Mouse (Mus musculus) lung, postnatal 10 days (tissue): ENCODE measurements around the gene Gm10647.
"Not testable (repeated sequence)": the region's sequence is repeated elsewhere in the genome, so short reads cannot be mapped to it uniquely, and the experiment has no call there.

Experiments used
- DNase-seq: peaks from one replicate; pipeline ENCODE4 v3.0.0; 2021

The Gm10647 gene

GRCm38 (mm10) chr9:66796739-66797138, at the start of gene Gm10647:
Gene Gm10647 (plus strand): TSS chr9:66797039.
- DNase-seq, result no peak

- no peak for DNase-seq
These were observed 48.4 kb upstream of the Gm10647 start for GRCm38 (mm10) chr9:66748390-66748789.

- DNase-seq, result no peak
These were observed 44.0 kb upstream of the Gm10647 start for GRCm38 (mm10) chr9:66752849-66753248.

- DNase-seq, result no peak
These were observed 35.8 kb upstream of the Gm10647 start for GRCm38 (mm10) chr9:66760991-66761390.

- no peak for DNase-seq
These were observed 28.1 kb upstream of the Gm10647 start for GRCm38 (mm10) chr9:66768721-66769120.

GRCm38 (mm10) chr9:66769275-66769674, 27.6 kb upstream of the Gm10647 start:
- DNase-seq, result peak; percentile 29

GRCm38 (mm10) chr9:66770701-66771100, 26.1 kb upstream of the Gm10647 start:
- no peak for DNase-seq

- not testable (repeated sequence) for DNase-seq
These were observed 12.3 kb upstream of the Gm10647 start for GRCm38 (mm10) chr9:66784552-66784951.

GRCm38 (mm10) chr9:66787821-66788220, 9.0 kb upstream of the Gm10647 start:
- peak; percentile 57 for DNase-seq

GRCm38 (mm10) chr9:66794629-66795463, 2.0 kb upstream of the Gm10647 start:
- no peak for DNase-seq

- peak; percentile 99 for DNase-seq
These were observed 1.1 kb upstream of the Gm10647 start, which contains the start of gene Aph1b for GRCm38 (mm10) chr9:66795464-66796324. Gene Aph1b (minus strand): TSS chr9:66795490.

GRCm38 (mm10) chr9:66801947-66802346, 5.1 kb downstream of the Gm10647 start:
- no peak for DNase-seq

GRCm38 (mm10) chr9:66805951-66806350, 9.1 kb downstream of the Gm10647 start:
- not testable (repeated sequence) for DNase-seq

GRCm38 (mm10) chr9:66813392-66813791, 16.6 kb downstream of the Gm10647 start:
- no peak for DNase-seq

- no peak for DNase-seq
These were observed 24.2 kb downstream of the Gm10647 start for GRCm38 (mm10) chr9:66820996-66821395.

- not testable (repeated sequence) for DNase-seq
These were observed 25.4 kb downstream of the Gm10647 start for GRCm38 (mm10) chr9:66822255-66822654.

- peak; percentile 66 for DNase-seq
These were observed 29.2 kb downstream of the Gm10647 start for GRCm38 (mm10) chr9:66825990-66826389.

- no peak for DNase-seq
These were observed 35.6 kb downstream of the Gm10647 start for GRCm38 (mm10) chr9:66832366-66832908.

GRCm38 (mm10) chr9:66833851-66834250, 37.0 kb downstream of the Gm10647 start:
- peak; percentile 15 for DNase-seq

GRCm38 (mm10) chr9:66834318-66835096, 37.7 kb downstream of the Gm10647 start, which contains the start of gene Aph1c:
Gene Aph1c (minus strand): TSS chr9:66834726.
- peak; percentile 100 for DNase-seq

- peak; percentile 64 for DNase-seq
These were observed 38.2 kb downstream of the Gm10647 start for GRCm38 (mm10) chr9:66835097-66835480.

- no peak for DNase-seq
These were observed 50.0 kb downstream of the Gm10647 start for GRCm38 (mm10) chr9:66846822-66847221.
